Mouse (Mus musculus) ES-E14 (cell line): Measurements from ENCODE around the gene Asb17. TPM values are rescaled to one million over a fixed set of nuclear protein-coding genes. Genes with fewer than 3 reads are reported as not detected.
"Not testable (repeated sequence)": the region's sequence is repeated elsewhere in the genome, so short reads cannot be mapped to it uniquely, and the experiment has no call there.

Experiments used
- DNase-seq: peaks from one replicate; pipeline ENCODE4 v3.0.0-alpha.2; 2013; ENCODE audit warnings: low read depth, low spot score
- H3K27ac ChIP-seq: 2 replicates; pipeline ENCODE4 v1.5.1; 2012; ENCODE audit warnings: low read depth, mild to moderate bottlenecking, low read length, moderate library complexity, mixed read lengths; ENCODE audit not compliant: poor library complexity, insufficient read depth, severe bottlenecking
- H3K36me3 ChIP-seq: 2 replicates; pipeline ENCODE4 v1.6.1; 2012; ENCODE audit warnings: mild to moderate bottlenecking, low read length, moderate library complexity, mixed read lengths; ENCODE audit not compliant: control insufficient read depth, poor library complexity, insufficient read depth, severe bottlenecking
- H3K4me1 ChIP-seq, 2 experiments: fragments of 150-350 bp in 1 of 2; sonication (generic) in 1 of 2; 2 replicates each; pipeline ENCODE4 v1.6.1; 2012; ENCODE audit warnings: low read length in 2 of 2, mild to moderate bottlenecking in 1 of 2, mixed read lengths in 1 of 2; ENCODE audit not compliant: control insufficient read depth in 2 of 2, insufficient read depth in 2 of 2, poor library complexity in 1 of 2
- H3K4me3 ChIP-seq, 2 experiments: fragments of 150-350 bp in 1 of 2; sonication (generic) in 1 of 2; 2 replicates each; pipeline ENCODE4 v1.5.1; 2012; ENCODE audit warnings: low read length in 2 of 2, low read depth in 1 of 2, mild to moderate bottlenecking in 1 of 2, mixed read lengths in 1 of 2; ENCODE audit not compliant: insufficient read depth in 1 of 2, poor library complexity in 1 of 2, severe bottlenecking in 1 of 2
- H3K9ac ChIP-seq: 2 replicates; pipeline ENCODE4 v1.6.1; 2012; ENCODE audit warnings: low read depth, mild to moderate bottlenecking, low read length, mixed read lengths; ENCODE audit not compliant: poor library complexity, insufficient read depth, severe bottlenecking
- H3K9me3 ChIP-seq: fragments of 150-350 bp; sonication (generic); 2 replicates; pipeline ENCODE4 v1.6.1; 2012; ENCODE audit warnings: low read depth, mild to moderate bottlenecking, low read length; ENCODE audit not compliant: control insufficient read depth, insufficient read depth
- CHD2 ChIP-seq: IDR thresholded peaks from 2 replicates; pipeline ENCODE4 v1.6.1; 2014; ENCODE audit warnings: mild to moderate bottlenecking, low read depth, low read length, inconsistent platforms
- HCFC1 ChIP-seq: IDR thresholded peaks from 2 replicates; pipeline ENCODE4 v1.6.1; 2012; ENCODE audit warnings: low read length, inconsistent platforms, borderline replicate concordance; ENCODE audit not compliant: insufficient read depth
- MAFK ChIP-seq: IDR thresholded peaks from 2 replicates; pipeline ENCODE4 v1.6.1; 2014; ENCODE audit warnings: mild to moderate bottlenecking, low read depth, low read length, inconsistent platforms; ENCODE audit not compliant: insufficient read depth
- ZC3H11A ChIP-seq: IDR thresholded peaks from 2 replicates; pipeline ENCODE4 v1.6.1; 2012; ENCODE audit warnings: low read depth, mild to moderate bottlenecking, inconsistent platforms, low read length, borderline replicate concordance
- ZNF384 ChIP-seq: IDR thresholded peaks from 2 replicates; pipeline ENCODE4 v1.6.1; 2012; ENCODE audit warnings: low read depth, low read length, inconsistent platforms
- in situ Hi-C, 2 experiments: fragments of 600-800 bp; cut with MboI; formaldehyde crosslinking; loops; one replicate each; pipeline ENCODE4 v1.15.1; 2025; ENCODE audit warnings: low sequenced_read_pairs in 2 of 2, inconsistent platforms in 1 of 2; ENCODE audit not compliant: unreplicated experiment in 2 of 2
- total RNA-seq: library from RNA; depleted of rRNA; stranded (reverse); fragments of 300-350 nt; gene quantifications from 2 replicates; pipeline ENCODE4 v1.2.3, GENCODE M21; 2012

Asb17 gene
- total RNA-seq, 1 experiment, result not detected

- Histone ChIP-seq H3K4me3 (no peak overlapping the region), H3K9ac (no peak overlapping the region), H3K9me3 (no peaks in the 10 kb centered on the region), H3K27ac (no peak overlapping the region), H3K36me3 (no peaks in the 10 kb centered on the region), H3K4me1 (no peaks in the 10 kb centered on the region)
- DNase-seq, result no peak
- in situ Hi-C loops, result no loop called here
- no peak for TF ChIP-seq MAFK
- no peak for TF ChIP-seq ZC3H11A
- no peak for TF ChIP-seq ZNF384
- no peak for TF ChIP-seq HCFC1
- no peak for TF ChIP-seq CHD2
Measured at GRCm38 (mm10) chr3:153858350-153859001, 14.5 kb downstream of the Asb17 start.

DNA sequence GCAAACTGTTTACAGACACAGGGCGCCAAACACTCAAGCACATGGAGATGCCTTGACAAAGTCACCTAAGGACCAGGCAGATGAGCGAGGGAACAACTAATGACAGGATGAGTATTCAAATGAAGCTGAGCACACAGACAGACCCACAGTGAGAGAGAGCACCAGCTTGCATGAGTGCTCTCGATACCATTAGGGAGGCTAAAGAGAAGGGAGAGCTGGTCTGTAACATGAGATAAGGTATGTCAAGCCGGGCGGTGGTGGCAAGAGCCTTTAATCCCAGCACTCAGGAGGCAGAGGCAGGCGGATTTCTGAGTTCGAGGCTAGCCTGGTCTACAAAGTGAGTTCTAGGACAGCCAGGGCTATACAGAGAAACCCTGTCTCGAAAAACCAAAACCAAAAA is 16.4 kb downstream of the Asb17 start:
- in situ Hi-C loops, H3K4me1 ChIP-seq, H3K4me3 ChIP-seq, DNase-seq, H3K9ac ChIP-seq, H3K36me3 ChIP-seq, H3K9me3 ChIP-seq, H3K27ac ChIP-seq: not testable (repeated sequence)

DNA sequence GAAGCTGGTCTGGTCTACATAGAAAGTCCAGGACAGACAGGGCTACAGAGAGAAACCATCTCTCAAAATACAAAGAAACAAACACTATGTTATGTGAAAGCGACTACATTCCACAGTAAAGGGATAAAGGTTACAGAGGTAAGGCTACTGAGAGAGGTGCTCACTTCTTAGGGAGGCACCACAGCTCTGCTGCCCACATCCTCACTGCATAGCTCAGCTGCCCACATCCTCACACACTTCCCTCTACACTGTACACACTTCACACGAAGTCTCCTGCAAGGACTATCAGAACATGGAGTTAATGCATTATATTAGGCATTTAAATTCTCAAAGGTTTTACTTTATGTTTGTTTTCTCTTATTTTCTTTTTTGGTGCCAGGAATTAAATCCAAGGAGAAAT is 19.8 kb downstream of the Asb17 start:
- no peak for TF ChIP-seq MAFK
- TF ChIP-seq CHD2, result no peak
- no peak for TF ChIP-seq ZNF384
- no peak for TF ChIP-seq ZC3H11A
- no peak for TF ChIP-seq HCFC1
- in situ Hi-C loops, result no loop called here

DNA sequence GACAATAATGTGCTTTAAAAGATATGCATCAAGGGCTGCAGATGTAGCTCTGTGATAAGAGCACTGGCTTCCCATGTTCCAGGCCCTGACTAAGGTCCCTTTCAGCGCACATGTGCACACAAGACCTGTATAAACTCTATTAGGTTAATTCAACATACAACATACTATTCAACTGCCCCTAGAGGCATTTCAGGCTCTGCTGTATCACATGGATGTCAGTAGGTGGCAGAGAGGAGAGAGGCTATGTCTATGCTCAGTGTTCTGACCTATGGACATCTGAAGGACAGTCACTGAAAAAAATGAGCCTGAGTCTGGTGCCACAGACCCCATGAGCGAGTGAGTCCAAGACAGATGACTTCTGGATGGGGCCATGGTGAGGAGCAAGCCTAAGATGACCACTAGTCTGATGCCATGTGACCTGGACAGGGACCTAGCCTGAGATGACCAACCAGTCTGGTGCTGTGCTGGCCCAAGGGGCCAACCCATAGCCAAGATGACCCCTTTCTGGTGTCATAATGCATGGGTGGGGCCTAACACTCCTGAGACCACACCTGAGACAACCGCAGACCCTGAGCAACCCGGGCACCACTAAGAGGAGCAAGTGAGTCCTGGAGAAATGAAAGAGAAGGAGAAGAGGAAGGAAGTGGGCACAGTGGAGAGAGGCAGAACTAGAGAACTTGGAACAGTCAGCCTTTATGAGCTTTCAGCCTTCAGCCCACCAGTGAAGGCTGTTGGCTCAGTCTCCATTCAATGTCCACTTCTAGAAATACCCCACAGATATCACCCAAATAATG is 20.8 kb downstream of the Asb17 start:
- no peak overlapping the region for H3K4me3 ChIP-seq
- H3K27ac ChIP-seq, result no peak overlapping the region
- H3K9me3 ChIP-seq, result no peaks in the 10 kb centered on the region
- no peaks in the 10 kb centered on the region for H3K36me3 ChIP-seq
- TF ChIP-seq ZNF384 (no peak), ZC3H11A (no peak), MAFK (no peak), CHD2 (no peak), HCFC1 (no peak)
- no peaks in the 10 kb centered on the region for H3K4me1 ChIP-seq
- in situ Hi-C loops, result no loop called here
- DNase-seq, result no peak
- no peak overlapping the region for H3K9ac ChIP-seq

More for the DNA sequence above, 19.8 kb downstream of the Asb17 start:
- Histone ChIP-seq H3K9ac (no peak overlapping the region), H3K4me1 (no peaks in the 10 kb centered on the region), H3K9me3 (no peaks in the 10 kb centered on the region), H3K27ac (no peak overlapping the region), H3K4me3 (no peak overlapping the region), H3K36me3 (no peaks in the 10 kb centered on the region)
- DNase-seq, result no peak
